Mouse (Mus musculus) thymus, adult 2 months (tissue): ENCODE data around the gene Srsf4. TPM values are rescaled to one million over a fixed set of nuclear protein-coding genes. Genes with fewer than 3 reads are reported as not detected.
A peak's percentile ranks its signal among the peaks of the same experiment; 100 is the strongest.

ENCODE experiments used
- DNase-seq: peaks from one replicate; pipeline ENCODE4 v3.0.0; 2021
- H3K27ac ChIP-seq: fragments of 200-500 bp; 2 replicates; pipeline ENCODE4 v1.5.1; 2012; ENCODE audit warnings: low read length, control low read depth; ENCODE audit not compliant: control insufficient read depth, insufficient read depth
- H3K27me3 ChIP-seq: fragments of 200-500 bp; 2 replicates; pipeline ENCODE4 v1.6.1; 2012; ENCODE audit warnings: mild to moderate bottlenecking, low read length, moderate library complexity, mixed read lengths; ENCODE audit not compliant: control insufficient read depth, insufficient read depth
- H3K36me3 ChIP-seq: fragments of 200-500 bp; 2 replicates; pipeline ENCODE4 v1.6.1; 2012; ENCODE audit warnings: mild to moderate bottlenecking, low read length, moderate library complexity; ENCODE audit not compliant: control insufficient read depth, insufficient read depth
- H3K4me1 ChIP-seq: fragments of 200-500 bp; replicated peaks from 2 replicates; pipeline ENCODE4 v1.6.1; 2012; ENCODE audit warnings: low read length; ENCODE audit not compliant: control insufficient read depth, insufficient read depth
- H3K4me3 ChIP-seq: fragments of 200-500 bp; 2 replicates; pipeline ENCODE4 v1.5.1; 2012; ENCODE audit warnings: mild to moderate bottlenecking, low read length, control low read depth, moderate library complexity; ENCODE audit not compliant: control insufficient read depth, insufficient read depth
- CTCF ChIP-seq: fragments of 200-500 bp; IDR thresholded peaks from 2 replicates; pipeline ENCODE4 v1.5.1; 2012; ENCODE audit warnings: mild to moderate bottlenecking, control low read depth, low read length, moderate library complexity, borderline replicate concordance; ENCODE audit not compliant: control insufficient read depth, poor library complexity, insufficient read depth; ENCODE audit errors: extremely low read depth
- POLR2A ChIP-seq: fragments of 200-500 bp; IDR thresholded peaks from 2 replicates; pipeline ENCODE4 v1.6.1; 2012; ENCODE audit warnings: mild to moderate bottlenecking, low read length, control low read depth, moderate library complexity; ENCODE audit not compliant: control insufficient read depth, poor library complexity, insufficient read depth; ENCODE audit errors: extremely low read depth
- WGBS: fragments of 180-500 bp; shearing (Covaris S2); methylation state at CpG from one replicate; pipeline ENCODE4 v1.1.7; 2018; 5-methylcytosine and 5-hydroxymethylcytosine counted together
- polyA plus RNA-seq: library from polyadenylated mRNA; depleted of rRNA; stranded (reverse); fragments of >200 nt; gene quantifications from 2 replicates; pipeline ENCODE4 v1.2.3, GENCODE M21; 2012

The Srsf4 gene
- polyA plus RNA-seq, 1 experiment, result 76.8 TPM

DNA sequence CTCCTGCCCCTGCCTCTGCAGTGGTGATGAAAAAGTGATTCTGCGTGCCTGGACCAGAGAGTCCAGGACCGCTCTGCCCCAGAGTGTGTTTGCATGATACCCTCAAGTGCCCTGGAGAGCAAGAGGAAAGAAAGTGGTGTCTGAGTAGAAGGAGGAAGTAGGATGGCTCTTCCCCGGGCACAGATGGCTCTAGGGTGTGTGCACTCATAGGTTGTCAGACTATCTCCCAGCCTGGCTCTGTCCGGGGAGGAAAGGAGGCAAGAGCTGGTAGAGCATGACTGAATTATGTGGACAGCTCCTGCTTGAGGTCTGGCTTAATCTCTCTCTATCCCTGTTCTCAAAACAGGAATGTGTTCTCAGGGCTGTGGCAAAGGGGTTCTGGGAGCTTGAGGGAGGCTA is 12.1 kb upstream of the Srsf4 start:
- Histone ChIP-seq H3K27ac (peak overlapping the region; percentile 82), H3K36me3 (no peaks in the 10 kb centered on the region), H3K4me3 (peak overlapping the region; percentile 10), H3K27me3 (no peaks in the 10 kb centered on the region), H3K4me1 (peaks cover 9% of the 10 kb centered on the region)
- 9% methylated on average over 4 of the region's 4 CpGs for WGBS
- TF ChIP-seq POLR2A (no peak), CTCF (no peak)
- no peak for DNase-seq

DNA sequence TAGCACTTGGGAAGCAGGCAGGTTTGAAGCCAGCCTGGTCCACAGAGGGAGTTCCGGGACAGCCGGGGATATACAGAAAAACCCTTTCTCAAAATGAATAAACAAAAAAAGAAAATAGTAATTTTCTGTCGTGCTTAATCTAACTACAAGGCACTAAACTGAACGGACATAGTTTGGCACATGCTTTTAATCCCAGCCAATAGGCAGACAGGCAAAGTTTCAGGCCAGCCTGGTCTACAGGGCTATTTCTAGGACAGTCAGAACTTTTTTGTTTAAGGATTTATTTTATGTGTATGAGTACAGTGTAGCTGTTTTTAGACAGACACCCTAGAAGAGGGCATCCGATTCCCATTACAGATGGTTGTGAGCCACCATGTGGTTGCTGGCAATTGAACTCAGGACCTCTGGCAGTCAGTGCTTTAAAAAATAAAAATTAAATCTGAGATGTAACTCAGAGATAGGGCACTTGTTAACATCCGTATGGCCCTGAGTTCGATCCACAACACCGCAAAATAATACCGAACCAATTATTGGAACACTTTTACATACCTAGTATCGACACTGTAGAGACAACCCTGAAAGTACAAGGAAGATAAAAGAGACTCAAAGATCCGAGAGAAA is 635 bp upstream of the Srsf4 start:
- WGBS, result 4% methylated on average over 11 of the region's 11 CpGs
- no peaks in the 10 kb centered on the region for H3K36me3 ChIP-seq
- no peak for DNase-seq
- peaks cover 6% of the 10 kb centered on the region; the same call in 1 of the 2 replicates for H3K4me1 ChIP-seq
- peak overlapping the region; percentile 38 for H3K4me3 ChIP-seq
- TF ChIP-seq CTCF (no peak), POLR2A (no peak)
- no peak overlapping the region; the same call in 1 of the 2 replicates for H3K27ac ChIP-seq
- no peaks in the 10 kb centered on the region for H3K27me3 ChIP-seq

DNA sequence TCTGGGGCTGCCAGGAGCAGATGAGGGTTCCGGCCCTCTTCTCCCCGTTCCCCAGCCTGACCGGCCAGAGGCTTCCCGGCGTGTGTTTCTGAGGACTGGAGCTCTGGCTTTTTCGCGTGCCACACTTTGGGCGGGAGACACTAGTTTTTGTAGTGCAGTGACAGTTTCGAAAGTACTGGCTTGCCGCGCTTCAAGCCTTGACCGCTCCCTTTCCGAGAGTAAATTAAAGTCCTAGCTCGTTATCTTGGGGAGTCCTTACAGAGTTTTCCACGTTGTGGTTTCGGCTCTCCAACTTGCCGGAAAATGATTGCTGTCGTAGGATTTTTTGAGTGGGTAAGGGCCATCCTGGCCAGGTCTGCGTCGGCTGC is 736 bp downstream of the Srsf4 start:
- Histone ChIP-seq H3K4me3 (peak overlapping the region; percentile 90), H3K27me3 (no peaks in the 10 kb centered on the region), H3K27ac (peak overlapping the region; percentile 52), H3K4me1 (peaks cover 6% of the 10 kb centered on the region; the same call in 1 of the 2 replicates), H3K36me3 (no peaks in the 10 kb centered on the region)
- under 1% methylated on average over 20 of the region's 20 CpGs for WGBS
- no peak for DNase-seq
- no peak for TF ChIP-seq CTCF
- no peak for TF ChIP-seq POLR2A

DNA sequence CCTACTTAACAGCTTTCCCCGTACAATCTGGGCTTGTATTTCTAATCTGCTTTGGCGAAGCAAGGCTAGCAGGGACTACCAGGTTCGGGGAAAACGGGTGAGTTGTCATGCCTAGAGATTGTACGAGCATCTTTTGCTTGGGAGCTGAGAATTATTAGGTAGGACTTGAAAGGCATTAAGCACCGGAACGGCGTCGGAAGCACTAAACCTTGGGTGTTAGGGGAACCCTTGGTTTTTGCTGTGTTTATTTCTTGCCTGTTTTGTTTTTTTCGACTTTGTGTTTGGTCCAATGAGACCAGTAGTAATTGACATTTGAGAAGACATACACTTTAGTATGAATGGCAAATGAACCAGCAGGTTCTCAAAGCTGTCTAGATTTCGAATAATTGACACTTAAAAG is 1.1 kb downstream of the Srsf4 start:
- no peaks in the 10 kb centered on the region for H3K27me3 ChIP-seq
- TF ChIP-seq POLR2A (no peak), CTCF (no peak)
- peaks cover 6% of the 10 kb centered on the region; the same call in 1 of the 2 replicates for H3K4me1 ChIP-seq
- H3K4me3 ChIP-seq, result peak overlapping the region; percentile 90
- peak overlapping the region; percentile 52; the same call in 1 of the 2 replicates for H3K27ac ChIP-seq
- WGBS, result under 1% methylated on average over 11 of the region's 11 CpGs
- no peaks in the 10 kb centered on the region for H3K36me3 ChIP-seq
- no peak for DNase-seq

DNA sequence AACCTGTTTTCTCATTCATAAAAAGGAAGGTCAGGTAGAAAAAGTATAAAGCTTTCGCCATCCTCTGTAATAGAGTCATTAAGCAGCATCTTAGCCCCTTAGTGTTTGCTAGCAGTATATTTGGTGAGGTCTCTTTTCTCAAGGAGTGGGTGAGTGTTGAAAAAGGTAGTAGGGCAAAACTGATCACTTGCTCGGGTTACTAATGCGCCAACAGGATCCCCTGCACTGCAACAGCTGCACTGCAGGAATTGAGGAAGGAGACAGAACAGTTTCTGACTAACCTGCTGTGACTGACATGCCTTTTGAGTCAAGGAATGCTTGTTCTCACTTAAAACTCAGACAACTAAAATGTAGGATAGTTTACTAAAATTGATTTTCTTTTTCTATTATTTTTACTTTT is 1.8 kb downstream of the Srsf4 start:
- no peaks in the 10 kb centered on the region for H3K36me3 ChIP-seq
- H3K27me3 ChIP-seq, result no peaks in the 10 kb centered on the region
- DNase-seq, result no peak
- no peak overlapping the region for H3K27ac ChIP-seq
- TF ChIP-seq CTCF, result no peak
- no peak for TF ChIP-seq POLR2A
- no peak overlapping the region for H3K4me3 ChIP-seq
- 21% methylated on average over 3 of the region's 3 CpGs for WGBS
- H3K4me1 ChIP-seq, result peaks cover 6% of the 10 kb centered on the region; the same call in 1 of the 2 replicates

DNA sequence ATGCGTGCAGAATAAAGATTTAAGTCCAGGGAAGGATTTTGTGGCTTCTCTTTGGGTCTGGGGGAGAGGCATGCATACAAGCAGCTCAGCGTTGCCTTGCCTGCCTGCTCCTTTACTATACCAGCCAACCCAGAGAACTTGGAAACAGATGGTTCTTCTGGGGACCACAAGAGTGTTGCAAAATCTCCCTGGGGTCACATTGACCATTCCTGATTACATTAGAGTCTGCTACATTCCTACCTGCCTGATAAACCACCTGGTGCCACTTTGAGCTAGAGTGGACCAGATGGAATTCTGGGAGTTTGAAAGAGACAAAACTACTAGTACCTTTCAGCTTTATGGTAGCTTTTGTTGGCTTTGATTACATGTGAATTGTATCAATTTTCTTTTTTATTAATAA is 3.4 kb downstream of the Srsf4 start:
- H3K4me1 ChIP-seq, result peaks cover 6% of the 10 kb centered on the region; the same call in 1 of the 2 replicates
- TF ChIP-seq CTCF (no peak), POLR2A (no peak)
- no peak overlapping the region for H3K4me3 ChIP-seq
- no peaks in the 10 kb centered on the region for H3K27me3 ChIP-seq
- DNase-seq, result no peak
- WGBS, result 78% methylated on average over 2 of the region's 2 CpGs
- no peak overlapping the region for H3K27ac ChIP-seq
- H3K36me3 ChIP-seq, result no peaks in the 10 kb centered on the region
